Mouse (Mus musculus) MEL (cell line): ENCODE measurements around the gene Stk39.

Experiments used
- CHD2 ChIP-seq: IDR thresholded peaks from 2 replicates; pipeline ENCODE4 v1.6.1; 2011; ENCODE audit warnings: low read length, improper control_type of control experiment
- E2F4 ChIP-seq: IDR thresholded peaks from 2 replicates; pipeline ENCODE4 v1.6.1; 2011; ENCODE audit warnings: low read depth, low read length, improper control_type of control experiment, borderline replicate concordance
- POLR2A ChIP-seq, 2 experiments: IDR thresholded peaks; 2 replicates each; pipeline ENCODE4 v1.6.1; 2011 to 2012; ENCODE audit warnings: low read length in 2 of 2, mild to moderate bottlenecking in 2 of 2, control low read depth in 1 of 2, improper control_type of control experiment in 1 of 2, low read depth in 1 of 2, moderate library complexity in 1 of 2; ENCODE audit not compliant: control insufficient read depth in 1 of 2, insufficient read depth in 1 of 2, poor library complexity in 1 of 2
- SIN3A ChIP-seq: IDR thresholded peaks from 2 replicates; pipeline ENCODE4 v1.6.1; 2012; ENCODE audit warnings: low read length, improper control_type of control experiment, inconsistent platforms

- TF ChIP-seq CHD2 (no peak), E2F4 (no peak), POLR2A (IDR thresholded peaks at IDR 0.05; ENCODE audit: control insufficient read depth in 1 of 2, insufficient read depth in 1 of 2, low read depth in 1 of 2, low read length in 2 of 2, poor library complexity in 1 of 2) (no peak), SIN3A (no peak)
Observed at GRCm38 (mm10) chr2:68363159-68363558, 108.9 kb downstream of the Stk39 start.
